Mouse (Mus musculus) CH12.LX (cell line): Measurements from ENCODE around the gene Dcbld1.

Experiments
- CTCF ChIP-seq, 2 experiments: IDR thresholded peaks in 1 of 2; conservative IDR thresholded peaks in 1 of 2; 2 replicates each; pipeline ENCODE4 v1.5.1; 2011 to 2012; ENCODE audit warnings: low read depth in 2 of 2, low read length in 2 of 2, improper control_type of control experiment in 1 of 2, inconsistent platforms in 1 of 2, mild to moderate bottlenecking in 1 of 2, moderate library complexity in 1 of 2
- EP300 ChIP-seq: IDR thresholded peaks from 2 replicates; pipeline ENCODE4 v1.6.1; 2011; ENCODE audit warnings: low read length, improper control_type of control experiment
- ETS1 ChIP-seq: conservative IDR thresholded peaks from 2 replicates; pipeline ENCODE4 v1.6.1; 2012; ENCODE audit warnings: low read depth, mild to moderate bottlenecking, inconsistent platforms, low read length, improper control_type of control experiment, moderate library complexity
- MEF2A ChIP-seq: IDR thresholded peaks from 2 replicates; pipeline ENCODE4 v1.6.1; 2014; ENCODE audit warnings: low read depth, mild to moderate bottlenecking, inconsistent platforms, low read length, improper control_type of control experiment, borderline replicate concordance
- MXI1 ChIP-seq: IDR thresholded peaks from 2 replicates; pipeline ENCODE4 v1.6.1; 2011; ENCODE audit warnings: mild to moderate bottlenecking, low read depth, low read length, improper control_type of control experiment
- RCOR1 ChIP-seq: conservative IDR thresholded peaks from 2 replicates; pipeline ENCODE4 v1.6.1; 2012; ENCODE audit warnings: low read depth, mild to moderate bottlenecking, inconsistent platforms, low read length, improper control_type of control experiment

GRCm38 (mm10) chr10:52321918-52322317 lies 88.5 kb downstream of the Dcbld1 start:
- TF ChIP-seq MEF2A, result no peak
- no peak for TF ChIP-seq ETS1
- no peak for TF ChIP-seq EP300
- TF ChIP-seq CTCF (conservative IDR thresholded peaks at IDR 0.05 in 1 of 2, IDR thresholded peaks at IDR 0.05 in 1 of 2; ENCODE audit: low read depth in 2 of 2, low read length in 2 of 2), result no peak
- no peak for TF ChIP-seq RCOR1
- TF ChIP-seq MXI1, result no peak
